Mouse (Mus musculus) hindbrain, embryonic 12.5 days (tissue): ENCODE data around the gene Ptma. TPM values are rescaled to one million over a fixed set of nuclear protein-coding genes. Genes with fewer than 3 reads are reported as not detected.
"Not testable (repeated sequence)": the region's sequence is repeated elsewhere in the genome, so short reads cannot be mapped to it uniquely, and the experiment has no call there.

ENCODE experiments used
- ATAC-seq: fragments of 200-750 bp; cut with Nextera tagmentation; 2 replicates; pipeline ENCODE4 v1.8.0; 2017; ENCODE audit warnings: moderate TSS enrichment; ENCODE audit not compliant: low FRiP score
- H3K27ac ChIP-seq: fragments of 300-500 bp; sonication (generic); 2 replicates; pipeline ENCODE4 v1.5.1; 2016; ENCODE audit warnings: mild to moderate bottlenecking
- H3K27me3 ChIP-seq: fragments of 300-500 bp; sonication (generic); 2 replicates; pipeline ENCODE4 v1.6.1; 2016; ENCODE audit warnings: mild to moderate bottlenecking
- H3K36me3 ChIP-seq: fragments of 300-500 bp; sonication (generic); 2 replicates; pipeline ENCODE4 v1.6.1; 2016; ENCODE audit warnings: mild to moderate bottlenecking
- H3K4me1 ChIP-seq: fragments of 300-500 bp; sonication (generic); 2 replicates; pipeline ENCODE4 v1.6.1; 2016
- H3K4me2 ChIP-seq: fragments of 300-500 bp; sonication (generic); replicated peaks from 2 replicates; pipeline ENCODE4 v1.6.1; 2016; ENCODE audit warnings: mild to moderate bottlenecking
- H3K4me3 ChIP-seq: fragments of 300-500 bp; sonication (generic); 2 replicates; pipeline ENCODE4 v1.5.1; 2016; ENCODE audit warnings: mild to moderate bottlenecking
- H3K9ac ChIP-seq: fragments of 300-500 bp; sonication (generic); 2 replicates; pipeline ENCODE4 v1.6.1; 2016; ENCODE audit warnings: mild to moderate bottlenecking, moderate library complexity
- H3K9me3 ChIP-seq: fragments of 300-500 bp; sonication (generic); replicated peaks from 2 replicates; pipeline ENCODE4 v1.6.1; 2016; ENCODE audit warnings: mild to moderate bottlenecking
- WGBS: fragments of 180-500 bp; shearing (Covaris S2); methylation state at CpG from one replicate; pipeline ENCODE4 v1.1.7; 2016; 5-methylcytosine and 5-hydroxymethylcytosine counted together
- polyA plus RNA-seq: library from polyadenylated mRNA; unstranded; fragments of >200 nt; fragmentation: Nextera tagmentation; extraction: Ambion mirVana; gene quantifications from 2 replicates; pipeline ENCODE4 v1.2.1, GENCODE M21; 2016

Ptma gene
- polyA plus RNA-seq, 1 experiment from 2014 or later = 2,735 TPM

DNA sequence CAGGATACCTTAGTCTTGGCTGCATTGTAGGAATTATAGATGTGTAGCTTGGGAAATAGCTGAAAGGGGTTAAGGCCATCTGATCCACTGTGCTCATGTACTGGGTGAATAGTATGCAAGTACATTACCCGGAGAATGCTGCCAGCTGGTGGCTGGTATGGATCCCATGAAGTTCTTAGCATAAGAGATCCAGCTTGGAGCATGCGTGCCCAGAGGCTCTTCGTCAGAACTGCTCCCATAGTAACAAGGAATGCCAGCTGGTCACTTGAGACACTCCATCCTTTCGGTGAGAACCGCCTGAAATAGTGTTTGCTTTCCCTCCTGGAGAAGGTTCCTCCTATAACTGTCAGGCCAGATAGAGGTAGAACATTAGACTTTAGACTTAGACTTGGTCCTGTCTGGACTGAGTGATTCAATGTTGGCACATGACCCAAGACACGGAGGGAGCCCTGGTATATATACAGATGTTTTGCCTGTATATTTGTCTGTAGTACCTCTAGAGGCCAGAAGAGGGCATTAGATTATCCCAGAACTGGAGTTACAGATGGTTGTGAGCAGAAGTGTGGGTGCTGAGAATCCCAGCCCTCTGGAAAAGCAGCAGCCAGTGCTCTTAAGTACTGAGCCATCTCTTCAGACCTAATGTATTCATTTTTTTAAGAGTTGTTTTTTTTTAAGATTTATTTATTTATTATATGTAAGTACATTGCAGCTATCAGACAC is 7.0 kb downstream of the Ptma start:
- H3K27ac ChIP-seq = no peak overlapping the region
- ATAC-seq = no peak
- 89% methylated on average over 6 of the region's 6 CpGs for WGBS
- no peak overlapping the region for H3K9ac ChIP-seq
- peaks cover 27% of the 10 kb centered on the region for H3K36me3 ChIP-seq
- H3K9me3 ChIP-seq = no peaks in the 10 kb centered on the region
- no peaks in the 10 kb centered on the region for H3K27me3 ChIP-seq
- peaks cover 29% of the 10 kb centered on the region for H3K4me1 ChIP-seq
- no peak overlapping the region for H3K4me3 ChIP-seq
- H3K4me2 ChIP-seq = no peak overlapping the region

DNA sequence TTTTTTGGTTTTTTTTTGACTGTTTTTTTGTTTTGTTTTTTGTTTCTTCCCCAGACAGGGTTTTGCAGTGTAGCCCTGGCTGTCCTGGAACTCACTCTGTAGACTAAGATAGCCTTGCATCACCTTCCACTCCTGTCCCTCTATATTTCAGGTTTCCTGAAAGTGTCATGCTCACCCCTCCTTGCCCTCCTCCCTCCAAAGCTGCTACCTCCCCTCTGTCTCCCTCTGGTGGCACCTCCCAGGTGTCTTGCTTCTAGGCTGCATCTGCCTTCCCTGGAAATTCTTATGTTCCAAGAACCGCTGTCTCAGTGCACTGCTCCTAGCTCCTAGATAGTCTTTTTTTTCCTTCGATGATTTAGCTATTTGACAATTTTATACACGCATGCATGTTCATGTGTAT is 11.9 kb downstream of the Ptma start:
- no peaks in the 10 kb centered on the region for H3K9me3 ChIP-seq
- H3K4me2 ChIP-seq = no peak overlapping the region
- ATAC-seq = no peak
- WGBS = 59% methylated on average over 3 of the region's 3 CpGs
- H3K4me1 ChIP-seq = no peaks in the 10 kb centered on the region
- no peaks in the 10 kb centered on the region for H3K27me3 ChIP-seq
- no peak overlapping the region for H3K27ac ChIP-seq
- no peak overlapping the region for H3K4me3 ChIP-seq
- peaks cover 25% of the 10 kb centered on the region for H3K36me3 ChIP-seq
- H3K9ac ChIP-seq = no peak overlapping the region

DNA sequence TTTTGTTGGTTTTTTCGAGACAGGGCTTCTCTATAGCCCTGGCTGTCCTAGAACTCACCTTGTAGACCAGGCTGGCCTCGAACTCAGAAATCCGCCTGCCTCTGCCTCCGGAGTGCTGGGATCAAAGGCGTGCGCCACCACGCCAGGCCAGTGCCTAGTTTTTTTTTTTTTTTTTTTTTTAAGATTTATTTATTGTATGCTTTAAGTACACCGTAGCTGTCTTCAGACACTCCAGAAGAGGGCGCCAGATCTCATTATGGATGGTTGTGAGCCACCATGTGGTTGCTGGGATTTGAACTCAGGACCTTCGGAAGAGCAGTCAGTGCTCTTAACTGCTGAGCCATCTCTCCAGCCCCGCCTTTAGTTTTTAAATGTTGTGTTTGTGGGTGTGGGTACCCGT is 13.1 kb downstream of the Ptma start:
- H3K4me3 ChIP-seq, H3K27ac ChIP-seq, H3K9me3 ChIP-seq, H3K9ac ChIP-seq, H3K4me1 ChIP-seq, ATAC-seq, H3K4me2 ChIP-seq, H3K27me3 ChIP-seq: not testable (repeated sequence)
- peaks cover 33% of the 10 kb centered on the region for H3K36me3 ChIP-seq
- WGBS = 92% methylated on average over 12 of the region's 12 CpGs

DNA sequence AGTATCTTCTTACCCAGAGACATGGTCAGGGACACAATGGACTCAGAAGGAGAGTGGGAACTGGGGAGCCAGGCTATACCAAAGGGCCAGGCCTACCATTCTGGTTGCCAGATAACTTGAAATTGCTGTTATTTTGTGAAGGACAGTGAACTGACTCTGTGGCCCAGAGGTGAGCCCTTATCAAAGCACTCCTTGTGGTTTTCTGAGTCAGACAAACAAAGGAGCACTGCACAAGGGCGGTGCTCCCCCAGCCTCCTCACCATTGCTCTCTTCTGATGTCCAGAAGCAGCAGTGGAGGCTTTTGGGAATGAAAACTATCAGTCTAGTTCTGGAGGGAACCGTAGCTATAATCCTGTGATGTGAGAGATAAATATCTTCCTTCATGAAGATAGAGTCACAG is 16.1 kb downstream of the Ptma start:
- Histone ChIP-seq H3K4me3 (no peak overlapping the region), H3K27ac (no peak overlapping the region), H3K9me3 (no peaks in the 10 kb centered on the region), H3K9ac (no peak overlapping the region), H3K4me2 (no peak overlapping the region), H3K27me3 (no peaks in the 10 kb centered on the region), H3K36me3 (peaks cover 55% of the 10 kb centered on the region), H3K4me1 (no peaks in the 10 kb centered on the region)
- ATAC-seq = no peak
- WGBS = 91% methylated on average over 2 of the region's 2 CpGs

DNA sequence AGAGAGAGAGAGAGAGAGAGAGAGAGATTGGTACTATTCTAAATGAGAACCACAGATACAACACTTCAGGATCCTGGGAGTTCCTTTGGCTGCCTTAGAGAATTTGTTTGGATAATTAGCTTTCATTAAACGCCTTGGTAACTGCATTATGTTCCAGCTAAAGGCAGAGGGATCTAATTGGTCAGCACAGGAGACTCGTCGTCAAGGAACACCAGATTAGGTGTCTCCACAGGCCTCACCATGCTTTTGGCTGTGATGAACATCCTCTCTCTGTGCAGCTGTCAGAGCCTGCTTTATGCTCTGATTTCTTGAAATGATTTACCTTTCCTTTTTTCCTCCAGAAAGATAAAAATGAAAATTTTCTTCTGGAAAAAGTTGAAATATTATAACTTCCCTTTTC is 20.3 kb downstream of the Ptma start:
- no peak overlapping the region for H3K27ac ChIP-seq
- no peaks in the 10 kb centered on the region for H3K27me3 ChIP-seq
- H3K4me1 ChIP-seq = no peaks in the 10 kb centered on the region
- no peaks in the 10 kb centered on the region for H3K9me3 ChIP-seq
- no peak overlapping the region for H3K9ac ChIP-seq
- peaks cover 59% of the 10 kb centered on the region for H3K36me3 ChIP-seq
- ATAC-seq = no peak
- H3K4me2 ChIP-seq = no peak overlapping the region
- WGBS = 68% methylated on average over 3 of the region's 3 CpGs
- H3K4me3 ChIP-seq = no peak overlapping the region

DNA sequence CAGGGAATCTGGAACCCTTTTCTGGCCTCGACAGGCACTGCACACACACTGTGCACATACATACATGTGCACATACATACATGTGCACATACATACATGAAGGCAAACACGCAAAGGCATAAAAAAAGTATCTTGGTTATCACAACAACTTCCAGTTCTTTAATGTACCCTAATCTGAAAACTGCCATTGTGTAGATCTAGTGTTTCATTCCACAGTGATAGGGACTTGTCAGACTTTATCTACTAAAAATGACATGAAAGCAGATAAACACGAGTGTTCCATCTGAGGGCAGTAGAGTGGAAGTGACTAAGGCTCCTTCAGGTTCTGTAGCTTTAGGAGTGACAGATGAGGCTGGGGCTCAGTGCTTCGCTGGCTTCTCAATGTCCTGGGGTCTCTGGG is 24.8 kb downstream of the Ptma start:
- H3K4me2 ChIP-seq = no peak overlapping the region
- WGBS = 88% methylated on average over 4 of the region's 4 CpGs
- no peak overlapping the region for H3K4me3 ChIP-seq

DNA sequence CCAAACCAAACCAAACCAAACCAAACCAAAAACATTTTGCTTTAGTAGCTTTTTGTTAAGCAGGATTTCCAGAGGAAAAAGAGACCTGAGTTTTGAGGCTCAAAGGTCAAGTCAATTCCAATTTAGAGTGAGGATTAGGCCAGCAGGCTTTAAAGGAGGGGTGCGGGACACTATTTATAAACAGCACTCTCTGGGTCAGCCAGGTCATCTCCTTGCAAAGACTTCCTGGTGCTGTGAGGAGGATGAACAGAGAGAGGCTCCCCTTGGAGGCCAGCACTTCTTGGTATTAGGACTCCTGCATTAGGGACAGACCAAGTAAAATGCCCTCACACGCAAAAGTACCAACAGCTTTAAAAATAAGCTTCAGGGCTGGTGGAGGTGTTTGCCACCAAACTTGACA is 25.4 kb downstream of the Ptma start:
- Histone ChIP-seq H3K4me2 (no peak overlapping the region), H3K9me3 (no peaks in the 10 kb centered on the region), H3K27me3 (no peaks in the 10 kb centered on the region), H3K4me1 (no peaks in the 10 kb centered on the region), H3K9ac (no peak overlapping the region), H3K27ac (no peak overlapping the region), H3K4me3 (no peak overlapping the region), H3K36me3 (peaks cover 22% of the 10 kb centered on the region)
- WGBS = 48% methylated on average over 2 of the region's 2 CpGs
- no peak for ATAC-seq

More for the DNA sequence above, 24.8 kb downstream of the Ptma start:
- H3K9me3 ChIP-seq = no peaks in the 10 kb centered on the region
- H3K27ac ChIP-seq = no peak overlapping the region
- peaks cover 21% of the 10 kb centered on the region for H3K36me3 ChIP-seq
- H3K27me3 ChIP-seq = no peaks in the 10 kb centered on the region
- no peak overlapping the region for H3K9ac ChIP-seq
- ATAC-seq = no peak
- H3K4me1 ChIP-seq = no peaks in the 10 kb centered on the region

DNA sequence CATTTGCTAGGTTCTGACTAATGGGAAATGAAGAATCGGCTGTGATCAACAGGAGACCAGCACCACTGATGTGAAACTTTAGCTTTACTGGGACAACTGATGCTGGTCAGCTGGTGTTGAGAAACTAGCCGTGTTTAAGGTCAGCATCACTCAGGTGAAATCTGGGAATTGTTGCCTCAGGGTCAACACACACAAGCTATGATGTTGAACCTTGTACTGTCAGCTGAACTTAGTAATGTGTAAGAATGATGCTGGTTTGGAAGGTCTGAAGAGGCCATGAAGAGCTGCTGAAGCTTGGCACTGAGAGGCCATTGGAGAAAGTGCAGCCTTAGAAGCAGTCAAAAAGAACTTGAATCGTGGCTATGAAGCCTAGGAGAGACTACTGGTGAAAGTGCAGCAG is 29.1 kb downstream of the Ptma start:
- H3K4me2 ChIP-seq = no peak overlapping the region
- WGBS = 83% methylated on average over 3 of the region's 3 CpGs
- H3K9ac ChIP-seq = no peak overlapping the region
- no peak overlapping the region for H3K27ac ChIP-seq
- no peak overlapping the region for H3K4me3 ChIP-seq
- ATAC-seq = no peak
- no peaks in the 10 kb centered on the region for H3K27me3 ChIP-seq
- H3K9me3 ChIP-seq = no peaks in the 10 kb centered on the region
- H3K36me3 ChIP-seq = peaks cover 18% of the 10 kb centered on the region; the same call in 1 of the 2 replicates
- no peaks in the 10 kb centered on the region for H3K4me1 ChIP-seq

DNA sequence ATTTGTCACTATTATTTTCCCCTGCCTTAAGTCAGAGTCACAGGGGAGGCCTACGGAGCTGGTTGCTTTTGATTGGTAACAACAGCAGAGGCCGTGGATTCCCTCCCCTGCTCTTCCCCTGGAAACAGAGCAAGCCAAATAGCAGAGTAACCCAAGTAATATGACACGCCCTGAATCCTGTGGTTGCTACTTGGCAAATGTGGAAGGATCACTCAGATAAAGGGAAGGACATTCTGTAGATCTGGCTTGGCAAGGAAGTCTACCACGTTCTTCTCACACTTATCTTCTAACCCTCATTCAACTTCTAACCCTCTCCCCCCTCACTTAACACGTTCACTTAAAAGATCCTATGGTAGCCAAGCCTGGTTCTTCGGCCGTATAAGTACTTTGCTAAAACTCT is 31.3 kb downstream of the Ptma start:
- Histone ChIP-seq H3K27ac (no peak overlapping the region), H3K36me3 (peaks cover 22% of the 10 kb centered on the region), H3K4me2 (no peak overlapping the region), H3K27me3 (no peaks in the 10 kb centered on the region), H3K9ac (no peak overlapping the region), H3K4me3 (no peak overlapping the region), H3K4me1 (no peaks in the 10 kb centered on the region), H3K9me3 (no peaks in the 10 kb centered on the region)
- WGBS = 80% methylated on average over 7 of the region's 7 CpGs
- ATAC-seq = no peak

DNA sequence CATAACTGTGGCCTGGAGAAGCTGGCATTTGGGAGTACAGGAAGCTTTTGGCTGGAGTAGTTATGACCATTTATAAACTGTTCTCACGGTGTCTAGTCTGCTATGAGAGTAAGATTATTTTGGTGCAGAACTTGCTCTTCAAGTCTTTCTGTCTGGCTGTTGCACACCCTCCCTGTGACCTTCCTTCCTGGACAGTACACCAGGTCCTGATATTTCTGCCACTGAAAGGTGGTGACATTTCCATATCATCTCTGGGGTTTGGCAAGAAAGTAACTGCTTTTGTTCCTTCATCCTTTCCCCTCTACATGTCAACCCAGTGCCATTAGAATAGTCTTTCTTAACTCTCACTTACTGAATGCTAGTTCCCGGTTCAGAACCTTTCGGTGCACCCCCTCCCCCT is 32.7 kb downstream of the Ptma start:
- Histone ChIP-seq H3K27ac (no peak overlapping the region), H3K36me3 (peaks cover 35% of the 10 kb centered on the region), H3K4me1 (no peaks in the 10 kb centered on the region), H3K9me3 (no peaks in the 10 kb centered on the region), H3K27me3 (no peaks in the 10 kb centered on the region), H3K9ac (no peak overlapping the region), H3K4me2 (no peak overlapping the region), H3K4me3 (no peak overlapping the region)
- WGBS = 90% methylated on average over 3 of the region's 3 CpGs
- no peak for ATAC-seq

DNA sequence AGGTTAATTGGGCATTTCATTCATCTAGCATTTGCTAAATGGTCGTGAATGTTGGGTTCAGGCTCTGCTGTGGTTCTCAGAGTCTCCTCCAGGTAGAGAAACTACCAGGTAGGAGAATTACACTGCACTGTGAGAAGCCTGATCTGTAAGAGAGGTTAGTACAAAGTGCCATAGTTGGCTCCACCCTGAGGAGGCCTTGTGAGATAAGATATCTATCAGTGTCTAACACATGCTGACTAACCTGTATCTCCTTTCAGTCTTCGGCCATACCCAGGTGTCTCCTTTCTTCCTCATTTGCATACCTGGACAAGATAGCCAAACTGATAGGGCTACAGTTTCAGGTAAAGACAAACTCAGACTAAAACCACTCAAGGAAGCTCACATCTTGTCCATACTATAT is 36.1 kb downstream of the Ptma start:
- Histone ChIP-seq H3K27me3 (no peaks in the 10 kb centered on the region), H3K4me1 (no peaks in the 10 kb centered on the region), H3K9ac (no peak overlapping the region), H3K9me3 (no peaks in the 10 kb centered on the region), H3K27ac (no peak overlapping the region), H3K36me3 (peaks cover 25% of the 10 kb centered on the region), H3K4me3 (no peak overlapping the region), H3K4me2 (no peak overlapping the region)
- ATAC-seq = no peak
- 79% methylated on average over 2 of the region's 2 CpGs for WGBS

DNA sequence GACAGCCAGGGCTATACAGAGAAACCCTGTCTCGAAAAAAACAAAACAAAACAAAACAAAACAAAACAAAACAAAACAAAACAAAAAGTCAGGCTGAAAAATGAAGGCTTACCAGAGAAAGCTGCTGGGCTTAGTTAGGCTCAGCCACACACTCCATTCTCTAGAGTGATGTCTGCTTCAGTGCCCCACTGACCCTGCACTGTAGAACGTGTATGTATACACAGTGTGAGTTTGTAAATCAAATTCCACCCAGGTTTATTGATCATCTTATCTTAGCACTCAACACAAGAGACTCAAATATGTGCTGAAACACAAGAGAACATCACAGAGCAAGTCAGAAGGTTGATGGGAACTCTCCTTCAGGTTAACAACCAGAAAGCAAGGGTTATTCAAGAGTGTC is 41.9 kb downstream of the Ptma start:
- Histone ChIP-seq H3K4me3 (no peak overlapping the region), H3K36me3 (peaks cover 11% of the 10 kb centered on the region; the same call in 1 of the 2 replicates), H3K27ac (no peak overlapping the region), H3K9ac (no peak overlapping the region), H3K9me3 (no peaks in the 10 kb centered on the region), H3K4me2 (no peak overlapping the region), H3K4me1 (no peaks in the 10 kb centered on the region), H3K27me3 (no peaks in the 10 kb centered on the region)
- 87% methylated on average over 2 of the region's 2 CpGs for WGBS
- ATAC-seq = no peak

DNA sequence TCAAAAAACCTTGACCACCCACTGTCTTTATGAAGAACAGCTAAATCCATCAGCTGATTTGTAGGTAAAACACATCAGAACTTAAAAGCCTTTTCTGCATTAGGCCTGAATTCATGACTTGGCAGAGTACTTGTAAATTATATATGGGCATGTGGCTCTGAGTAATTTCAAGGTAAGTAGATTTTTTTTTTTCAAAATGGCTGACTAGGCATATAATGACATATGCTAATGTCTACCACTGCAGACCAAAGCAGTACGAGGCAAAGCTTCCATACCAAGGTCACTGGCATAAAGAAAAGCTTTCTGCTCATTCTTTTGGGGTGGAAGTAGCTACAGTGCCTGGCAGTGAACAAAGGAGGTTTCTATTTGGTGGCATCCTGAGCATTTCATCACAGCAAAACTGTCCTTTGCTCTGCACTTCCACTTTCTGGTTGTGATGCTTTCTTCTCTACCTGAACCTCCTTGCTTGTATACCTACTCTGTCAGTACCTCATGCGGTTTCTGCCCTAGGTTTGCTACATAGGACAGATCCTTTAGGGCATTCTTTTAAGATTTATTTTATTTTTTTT is 42.9 kb downstream of the Ptma start:
- WGBS = 85% methylated on average over 2 of the region's 2 CpGs
- no peaks in the 10 kb centered on the region for H3K4me1 ChIP-seq
- H3K27me3 ChIP-seq = no peaks in the 10 kb centered on the region
- no peaks in the 10 kb centered on the region for H3K9me3 ChIP-seq
- H3K27ac ChIP-seq = no peak overlapping the region
- no peak overlapping the region for H3K4me2 ChIP-seq
- ATAC-seq = no peak
- H3K36me3 ChIP-seq = peaks cover 2% of the 10 kb centered on the region; the same call in 1 of the 2 replicates
- H3K9ac ChIP-seq = no peak overlapping the region
- H3K4me3 ChIP-seq = no peak overlapping the region
